Mouse (Mus musculus): ENCODE data around the gene Eps15.

DNA sequence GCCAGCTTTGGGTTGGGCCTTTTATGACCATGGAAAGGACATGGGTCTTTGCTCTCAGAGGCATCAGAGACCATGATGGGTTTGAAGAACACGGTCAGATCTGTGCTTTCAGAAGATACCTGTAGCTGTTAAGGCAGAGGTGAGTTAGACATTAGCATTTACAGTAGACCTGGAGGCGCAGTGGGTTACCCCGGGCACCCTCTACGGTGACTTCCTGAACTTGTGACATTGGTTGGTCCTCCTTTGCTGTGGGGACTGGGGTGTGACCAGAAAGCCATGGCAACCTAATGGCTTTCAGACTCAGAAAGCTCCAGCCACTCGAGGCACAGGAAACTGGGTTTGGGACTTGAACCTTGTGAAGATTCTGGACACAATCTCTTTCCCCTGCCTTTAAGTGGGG lies 132.2 kb downstream of the Eps15 start:
- TF ChIP-seq CTCF (IDR thresholded peaks at IDR 0.05; ENCODE audit: extremely low read depth, insufficient read depth, low read length) (no peak), POLR2A (IDR thresholded peaks at IDR 0.05; ENCODE audit: extremely low read depth, insufficient read depth, low read length) (no peak)
